ENCODE assay signal across 8 mouse cellular contexts in the genomic region with DNA sequence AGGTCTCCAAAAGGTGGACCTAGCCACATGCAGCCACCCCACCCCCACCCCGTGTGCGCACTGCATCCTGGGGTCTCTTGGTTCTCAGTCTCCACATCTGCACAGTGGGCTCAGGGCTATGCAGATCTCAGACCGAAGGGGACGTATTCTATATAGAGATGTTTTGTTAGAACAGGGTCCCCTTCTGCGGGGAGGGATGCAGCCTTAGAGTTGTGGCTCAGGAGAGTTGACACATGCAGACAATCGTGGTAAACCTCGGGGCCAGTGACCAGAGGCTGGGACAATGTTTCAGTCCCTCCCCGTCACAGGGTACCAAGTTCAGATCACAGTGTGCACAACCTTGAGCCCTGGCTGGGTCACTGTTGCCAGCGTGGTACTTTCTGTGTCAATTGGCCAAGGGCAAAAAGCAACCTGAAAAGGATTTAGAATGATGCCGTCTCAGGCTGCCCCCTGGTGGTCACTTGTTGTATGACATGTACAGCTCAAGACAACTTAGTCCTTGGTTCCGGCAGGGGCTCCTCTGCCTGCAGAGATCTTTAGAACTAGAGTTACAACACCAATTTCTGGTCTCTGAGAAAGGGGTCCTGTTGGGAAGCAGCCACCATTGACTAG. TPM values are rescaled to one million over a fixed set of nuclear protein-coding genes. Genes with fewer than 3 reads are reported as not detected.
DNase-seq lines count a peak whose midpoint lies in the region; ATAC-seq and TF ChIP-seq lines count a peak whose summit lies in the region.

No protein-coding gene starts in this region.

- peak; percentile 78 for DNase-seq in 416B (ENCODE audit: low read depth)
- DNase-seq in adrenal gland, adult (ENCODE audit: inconsistent age in 2 of 2, low spot score in 1 of 2): peak; percentile 83 to 94
- DNase-seq in gastrocnemius, postnatal 25 days: peak; percentile 48
- DNase-seq in liver, embryonic 11.5 days (ENCODE audit: low spot score): peak; percentile 84
- peak; percentile 88 for DNase-seq in stomach, postnatal 0 days (ENCODE audit: low spot score)

- no peak overlapping the region for H3K4me3 ChIP-seq in kidney, embryonic 14.5 days (ENCODE audit: low read length)
- H3K4me3 ChIP-seq in liver, embryonic 11.5 days (ENCODE audit: low read depth, low read length): no peak overlapping the region
- H3K4me3 ChIP-seq in myocyte: no peak overlapping the region
- H3K4me3 ChIP-seq in stomach, postnatal 0 days (ENCODE audit: low read depth, low read length): no peak overlapping the region

- no peaks in the 10 kb centered on the region for H3K4me1 ChIP-seq in kidney, embryonic 14.5 days (ENCODE audit: control insufficient read depth, insufficient read depth, low read length)
- H3K4me1 ChIP-seq in liver, embryonic 11.5 days (replicated peaks; ENCODE audit: control insufficient read depth, insufficient read depth, low read length): peaks cover 5% of the 10 kb centered on the region; the same call in 1 of the 2 replicates
- H3K4me1 ChIP-seq in stomach, postnatal 0 days (replicated peaks; ENCODE audit: control insufficient read depth, insufficient read depth): peaks cover 2% of the 10 kb centered on the region; the same call in 1 of the 2 replicates

- H3ac ChIP-seq in myocyte (ENCODE audit: control insufficient read depth, insufficient read length): no peak overlapping the region

- H3K27me3 ChIP-seq in kidney, embryonic 14.5 days (ENCODE audit: control insufficient read depth, insufficient read depth, low read length): peaks cover 13% of the 10 kb centered on the region
- peaks cover 66% of the 10 kb centered on the region for H3K27me3 ChIP-seq in liver, embryonic 11.5 days (replicated peaks; ENCODE audit: control insufficient read depth, insufficient read depth, low read length)
- H3K27me3 ChIP-seq in myocyte (ENCODE audit: control insufficient read depth, insufficient read depth, insufficient read length): peaks cover under 1% of the 10 kb centered on the region
- no peaks in the 10 kb centered on the region for H3K27me3 ChIP-seq in stomach, postnatal 0 days (ENCODE audit: control insufficient read depth, insufficient read depth, low read length)

- H3K9me3 ChIP-seq in kidney, embryonic 14.5 days (ENCODE audit: control insufficient read depth, low read length): no peaks in the 10 kb centered on the region
- no peaks in the 10 kb centered on the region for H3K9me3 ChIP-seq in liver, embryonic 11.5 days (ENCODE audit: control insufficient read depth, low read length)
- no peaks in the 10 kb centered on the region for H3K9me3 ChIP-seq in stomach, postnatal 0 days (ENCODE audit: control insufficient read depth, low read length)

- no peak overlapping the region for H3K9ac ChIP-seq in kidney, embryonic 14.5 days (ENCODE audit: low read depth, low read length)
- no peak overlapping the region for H3K9ac ChIP-seq in liver, embryonic 11.5 days (ENCODE audit: low read depth, low read length)
- H3K9ac ChIP-seq in stomach, postnatal 0 days (ENCODE audit: low read length): no peak overlapping the region

- no peaks in the 10 kb centered on the region for H3K36me3 ChIP-seq in kidney, embryonic 14.5 days (ENCODE audit: control insufficient read depth, insufficient read depth, low read length)
- H3K36me3 ChIP-seq in liver, embryonic 11.5 days (ENCODE audit: control insufficient read depth, insufficient read depth, low read length): no peaks in the 10 kb centered on the region
- no peaks in the 10 kb centered on the region for H3K36me3 ChIP-seq in myocyte (ENCODE audit: control insufficient read depth, insufficient read depth)
- no peaks in the 10 kb centered on the region for H3K36me3 ChIP-seq in stomach, postnatal 0 days (ENCODE audit: control insufficient read depth, insufficient read depth, low read length)

- ATAC-seq in common myeloid progenitor, adult 5-6 weeks (replicated peaks; ENCODE audit: low read depth, poor library complexity, severe bottlenecking): peak; percentile 85
- peak; percentile 25; the same call in 1 of the 2 replicates for ATAC-seq in kidney, embryonic 14.5 days (ENCODE audit: low FRiP score, low TSS enrichment)
- no peak for ATAC-seq in liver, embryonic 11.5 days (replicated peaks; ENCODE audit: low FRiP score)
- ATAC-seq in stomach, postnatal 0 days (ENCODE audit: low FRiP score, low TSS enrichment): peak; percentile 49

- no peak for TF ChIP-seq EP300 in stomach, postnatal 0 days (optimal IDR thresholded peaks at IDR 0.05)

- 31% methylated on average over 11 of the region's 11 CpGs for WGBS in kidney, embryonic 14.5 days
- 22% methylated on average over 11 of the region's 11 CpGs for WGBS in liver, embryonic 11.5 days
- 25% methylated on average over 11 of the region's 11 CpGs for WGBS in stomach, postnatal 0 days

- no peaks in the 10 kb centered on the region for H3K79me2 ChIP-seq in myocyte (ENCODE audit: control insufficient read depth, insufficient read depth)

- no peak overlapping the region for H3K27ac ChIP-seq in kidney, embryonic 14.5 days (ENCODE audit: low read depth, low read length)
- H3K27ac ChIP-seq in liver, embryonic 11.5 days (ENCODE audit: low read depth, low read length): no peak overlapping the region
- no peak overlapping the region for H3K27ac ChIP-seq in stomach, postnatal 0 days (replicated peaks)

- no peak overlapping the region for H3K4me2 ChIP-seq in kidney, embryonic 14.5 days (replicated peaks; ENCODE audit: low read depth, low read length)
- H3K4me2 ChIP-seq in liver, embryonic 11.5 days: no peak overlapping the region
- peak overlapping the region; percentile 10 for H3K4me2 ChIP-seq in myocyte (ENCODE audit: low read depth)
- H3K4me2 ChIP-seq in stomach, postnatal 0 days (replicated peaks; ENCODE audit: low read depth): no peak overlapping the region

- TF ChIP-seq CTCF in stomach, postnatal 0 days (IDR thresholded peaks at IDR 0.05; ENCODE audit: low read depth): peak; percentile 96

- no peak for TF ChIP-seq POLR2A in myocyte (IDR thresholded peaks at IDR 0.05; ENCODE audit: insufficient read length, low read depth)

TF ChIP-seq in myocyte, 11 proteins besides CTCF, POLR2A, EP300 and RAD21:
- no peak for TF ChIP-seq POLR2AphosphoS2 (IDR thresholded peaks at IDR 0.05; ENCODE audit: insufficient read length, low read depth)
- no peak for TF ChIP-seq TCF3 (IDR thresholded peaks at IDR 0.05; ENCODE audit: insufficient read length, low read depth)
- no peak for TF ChIP-seq MAX (IDR thresholded peaks at IDR 0.05; ENCODE audit: low read depth)
- TF ChIP-seq TCF12 (IDR thresholded peaks at IDR 0.05; ENCODE audit: insufficient read depth, poor library complexity, severe bottlenecking): no peak
- no peak for TF ChIP-seq SRF (IDR thresholded peaks at IDR 0.05; ENCODE audit: control insufficient read depth, insufficient read length, low read depth)
- TF ChIP-seq MYOG (IDR thresholded peaks at IDR 0.05; ENCODE audit: control insufficient read depth in 1 of 3, insufficient read depth in 1 of 3, insufficient read length in 2 of 3, low read depth in 2 of 3): no peak
- TF ChIP-seq REST (IDR thresholded peaks at IDR 0.05; ENCODE audit: insufficient read depth, insufficient read length): no peak
- no peak for TF ChIP-seq MYOD1 (IDR thresholded peaks at IDR 0.05; ENCODE audit: control insufficient read depth in 1 of 3, insufficient read length in 2 of 3, low read depth in 2 of 3)
- no peak for TF ChIP-seq CEBPB (IDR thresholded peaks at IDR 0.05; ENCODE audit: insufficient read depth, poor library complexity, severe bottlenecking)
- TF ChIP-seq E2F4 (IDR thresholded peaks at IDR 0.05; ENCODE audit: insufficient read depth): no peak
- no peak for TF ChIP-seq USF1 (IDR thresholded peaks at IDR 0.05; ENCODE audit: low read depth)

RNA-seq across cellular contexts. Expression of a gene that starts 5.0 kb away (rescaled TPM):
- not detected in 2 replicates for total RNA-seq in common myeloid progenitor, adult 5-6 weeks (2017)
- total RNA-seq in gastrocnemius, postnatal 25 days (2021): under 1 TPM in 1 of 2 experiments, not detected in 1; 0.29 TPM
- 1.9 and 2.5 TPM in 2 replicates for polyA plus RNA-seq in kidney, embryonic 14.5 days (2014; fragmentation: Nextera tagmentation; extraction: Ambion mirVana)
- polyA plus RNA-seq in liver, embryonic 11.5 days (2014; fragmentation: Nextera tagmentation; extraction: Ambion mirVana): 0.45 and 0.64 TPM in 2 replicates
- 0.77 TPM for polyA plus RNA-seq in myocyte (2012; fragmentation: generic; extraction: Trizol)
- 3.4 and 3.6 TPM in 2 replicates for polyA plus RNA-seq in stomach, postnatal 0 days (2015; fragmentation: Nextera tagmentation; extraction: Ambion mirVana)

RNA-seq across cellular contexts. Expression of a gene that starts 35.5 kb away (rescaled TPM):
- total RNA-seq in common myeloid progenitor, adult 5-6 weeks (2017): not detected in 2 replicates
- total RNA-seq in gastrocnemius, postnatal 25 days (2021): under 1 TPM; 0.35 to 0.51 TPM
- 2.0 and 3.9 TPM in 2 replicates for polyA plus RNA-seq in kidney, embryonic 14.5 days (2014; fragmentation: Nextera tagmentation; extraction: Ambion mirVana)
- 0.19 TPM in 1 of 2 replicates, not detected in the other for polyA plus RNA-seq in liver, embryonic 11.5 days (2014; fragmentation: Nextera tagmentation; extraction: Ambion mirVana)
- 0.85 TPM for polyA plus RNA-seq in myocyte (2012; fragmentation: generic; extraction: Trizol)
- polyA plus RNA-seq in stomach, postnatal 0 days (2015; fragmentation: Nextera tagmentation; extraction: Ambion mirVana): 0.08 TPM in 1 of 2 replicates, not detected in the other

RNA-seq across cellular contexts. Expression of a gene that starts 52.8 kb away (rescaled TPM):
- not detected in 2 replicates for total RNA-seq in common myeloid progenitor, adult 5-6 weeks (2017)
- not detected for total RNA-seq in gastrocnemius, postnatal 25 days (2021)
- polyA plus RNA-seq in kidney, embryonic 14.5 days (2014; fragmentation: Nextera tagmentation; extraction: Ambion mirVana): 3.6 and 6.0 TPM in 2 replicates
- polyA plus RNA-seq in liver, embryonic 11.5 days (2014; fragmentation: Nextera tagmentation; extraction: Ambion mirVana): not detected in 2 replicates
- 0.23 TPM for polyA plus RNA-seq in myocyte (2012; fragmentation: generic; extraction: Trizol)
- polyA plus RNA-seq in stomach, postnatal 0 days (2015; fragmentation: Nextera tagmentation; extraction: Ambion mirVana): not detected in 2 replicates

RNA-seq across cellular contexts. Expression of a gene that starts 57.5 kb away (rescaled TPM):
- total RNA-seq in common myeloid progenitor, adult 5-6 weeks (2017): not detected in 2 replicates
- 1,000 to 10,000 TPM in 1 of 2 experiments, 100 to 1,000 TPM in 1; 347 to 1,168 TPM for total RNA-seq in gastrocnemius, postnatal 25 days (2021)
- polyA plus RNA-seq in kidney, embryonic 14.5 days (2014; fragmentation: Nextera tagmentation; extraction: Ambion mirVana): 0.09 TPM in 1 of 2 replicates, not detected in the other
- polyA plus RNA-seq in liver, embryonic 11.5 days (2014; fragmentation: Nextera tagmentation; extraction: Ambion mirVana): 0.42 and 1.2 TPM in 2 replicates
- polyA plus RNA-seq in myocyte (2012; fragmentation: generic; extraction: Trizol): 31.1 TPM
- 2.3 and 3.5 TPM in 2 replicates for polyA plus RNA-seq in stomach, postnatal 0 days (2015; fragmentation: Nextera tagmentation; extraction: Ambion mirVana)
